21 mouse cellular contexts compared by ENCODE assay signal in the genomic region with DNA sequence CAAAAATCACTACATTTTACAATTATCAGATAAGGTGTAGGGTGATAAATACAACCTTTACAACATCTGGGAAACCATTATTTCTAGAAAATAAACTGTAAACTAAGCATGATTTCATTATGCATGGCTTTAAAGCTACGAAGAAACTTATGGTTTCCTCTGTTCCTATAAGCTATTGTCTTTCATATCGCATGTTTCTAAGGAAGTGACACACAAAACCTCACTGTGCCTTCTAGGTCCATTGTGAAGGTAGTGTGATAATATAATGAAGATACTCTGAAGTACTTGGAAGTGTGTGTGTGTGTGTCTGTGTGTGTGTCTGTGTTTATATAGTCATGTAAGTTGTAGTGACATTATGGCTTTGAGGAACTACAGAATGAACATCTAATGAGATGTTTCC. TPM values are rescaled to one million over a fixed set of nuclear protein-coding genes. Genes with fewer than 3 reads are reported as not detected.
DNase-seq lines count a peak whose midpoint lies in the region; ATAC-seq and TF ChIP-seq lines count a peak whose summit lies in the region.
"Had no signal": no experiment of that assay in that cellular context is flagged by ENCODE, and none has a peak within 500 bp of the region (broad histone marks: within the 10 kb centered on the region; RNA-seq: fewer than 3 reads in every experiment).

No protein-coding gene starts in this region.

- TF ChIP-seq EP300 in liver, postnatal 0 days (IDR thresholded peaks at IDR 0.05; ENCODE audit: low read depth), result no peak

- TF ChIP-seq CTCF in liver, postnatal 0 days (IDR thresholded peaks at IDR 0.05; ENCODE audit: low read depth), result no peak

- H3K4me2 ChIP-seq in liver, postnatal 0 days (ENCODE audit: low read depth, low read length), result no peak overlapping the region

- no peak overlapping the region for H3K9ac ChIP-seq in liver, postnatal 0 days (replicated peaks)

- no peak overlapping the region for H3K4me3 ChIP-seq in liver, postnatal 0 days (ENCODE audit: low read depth, low read length)

- no peaks in the 10 kb centered on the region for H3K36me3 ChIP-seq in liver, postnatal 0 days (replicated peaks; ENCODE audit: insufficient read depth, low read length)
- H3K36me3 ChIP-seq: G1E had no signal

- H3K9me3 ChIP-seq in liver, postnatal 0 days (ENCODE audit: low read length), result no peaks in the 10 kb centered on the region

- WGBS in liver, postnatal 0 days (ENCODE audit: insufficient replicate concordance), result 53% methylated on average over 2 of the region's 2 CpGs

- peak; percentile 93 for DNase-seq in 3T3-L1 (ENCODE audit: low read depth, low spot score)
- peak; percentile 93 for DNase-seq in adipocyte (ENCODE audit: low spot score)
- DNase-seq in liver, postnatal 0 days, result no peak
- DNase-seq: adrenal gland, adult 2 months; adrenal gland, adult 8-10 months; adrenal gland, postnatal 10 days; adrenal gland, postnatal 14 days; adrenal gland, postnatal 25 days; adrenal gland, postnatal 36 days; B cell, adult 2 months; cerebellum, adult 11 months; cerebellum, adult 11-12 months; cerebellum, adult 18-20 months; cerebellum, adult 2 months; cerebellum, adult 8-10 months; cerebellum, adult 9-10 months had no signal

- H3K27ac ChIP-seq in liver, postnatal 0 days (ENCODE audit: low read depth), result no peak overlapping the region

- H3K4me1 ChIP-seq in liver, postnatal 0 days (ENCODE audit: insufficient read depth), result no peaks in the 10 kb centered on the region

- no peaks in the 10 kb centered on the region for H3K27me3 ChIP-seq in liver, postnatal 0 days (ENCODE audit: insufficient read depth, low read length)
- H3K27me3 ChIP-seq: CH12.LX, Patski had no signal

- ATAC-seq in liver, postnatal 0 days, result no peak
- ATAC-seq in CD4-positive, CD25-positive, alpha-beta regulatory T cell, adult 4 months, result no peak
- ATAC-seq: activated CD4-positive, CD25-positive, alpha-beta regulatory T cell, adult 4 months; Patski had no signal

RNA-seq across cellular contexts. Expression of a gene that starts 49.8 kb away (rescaled TPM):
- polyA plus RNA-seq in liver, postnatal 0 days (2015; fragmentation: Nextera tagmentation; extraction: Ambion mirVana), result 1.4 and 1.5 TPM in 2 replicates
- polyA plus RNA-seq in CD4-positive, CD25-positive, alpha-beta regulatory T cell, adult 4 months (2017; shearing (Covaris generic)), result not detected
- polyA plus RNA-seq: activated CD4-positive, CD25-positive, alpha-beta regulatory T cell, adult 4 months; G1E had no signal
